Mouse (Mus musculus): ENCODE measurements at regions not wholly inside any gene's neighbourhood (a gene's known extent, or its start where the extent isn't known, plus 50 kb on each side); places are given as distances from the start of the nearest gene placed in this dataset.

DNA sequence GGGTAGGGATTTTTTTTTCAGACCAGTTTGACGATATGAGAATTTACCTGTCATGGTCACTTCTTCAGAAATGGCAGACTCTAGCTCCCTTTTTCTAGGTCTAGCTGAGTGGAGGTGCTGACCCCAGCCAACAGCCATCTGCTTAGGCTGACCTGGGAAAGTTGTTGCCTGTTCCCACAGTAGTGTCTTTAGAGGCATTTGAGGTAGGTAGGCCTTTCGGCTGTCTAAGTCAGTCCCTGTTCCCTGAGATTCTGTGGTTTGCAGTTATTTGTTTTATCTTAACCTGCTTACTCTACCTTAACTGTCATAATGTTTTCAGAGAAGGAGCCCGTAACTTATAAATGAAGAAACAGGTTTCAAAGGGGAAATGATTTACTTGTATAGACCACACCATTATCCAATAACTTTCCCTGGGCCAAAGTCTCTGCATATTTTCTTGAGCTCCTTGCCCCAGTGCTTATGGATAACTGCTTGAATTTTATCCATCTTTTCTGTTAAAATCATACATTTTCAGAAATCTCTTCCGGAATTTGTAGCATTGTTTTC is 59.8 kb upstream of the Rgmb start:
- 95% methylated on average over 4 of the region's 4 CpGs for WGBS
- Histone ChIP-seq H3K4me1 (ENCODE audit: control insufficient read depth, insufficient read depth, low read length) (no peaks in the 10 kb centered on the region), H3K4me2 (ENCODE audit: low read length) (no peak overlapping the region), H3K9me3 (ENCODE audit: control insufficient read depth, low read length) (no peaks in the 10 kb centered on the region), H3K27ac (replicated peaks; ENCODE audit: low read depth, low read length) (no peak overlapping the region), H3K36me3 (ENCODE audit: control insufficient read depth, insufficient read depth, low read length) (no peaks in the 10 kb centered on the region), H3K27me3 (ENCODE audit: control insufficient read depth, insufficient read depth, low read length) (no peaks in the 10 kb centered on the region), H3K9ac (replicated peaks; ENCODE audit: low read length) (no peak overlapping the region), H3K4me3 (replicated peaks; ENCODE audit: low read depth, low read length) (no peak overlapping the region)
- no peak for DNase-seq
- ATAC-seq (ENCODE audit: low FRiP score, low TSS enrichment) = no peak

DNA sequence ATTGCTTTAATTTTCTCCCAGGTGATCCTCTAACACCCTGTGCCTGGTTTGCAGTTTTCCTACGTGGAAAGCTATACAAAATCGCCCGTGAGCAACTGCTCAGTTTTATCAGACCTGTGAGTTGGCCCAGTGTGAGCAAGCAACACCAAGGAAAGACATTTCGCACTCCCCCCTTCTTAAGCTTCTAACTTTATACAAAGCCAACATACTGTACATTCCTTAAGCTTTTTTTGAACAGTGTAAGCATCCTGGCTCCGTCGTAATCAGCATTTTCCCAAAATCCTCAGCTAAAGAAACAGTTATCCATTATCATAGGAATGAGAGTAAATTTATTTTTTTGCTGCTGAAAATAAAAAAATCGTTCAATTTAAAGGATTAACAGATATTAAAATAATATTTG is 52.0 kb upstream of the Rgmb start:
- no peaks in the 10 kb centered on the region for H3K9me3 ChIP-seq (ENCODE audit: control insufficient read depth, low read length)
- no peaks in the 10 kb centered on the region for H3K27me3 ChIP-seq (ENCODE audit: control insufficient read depth, insufficient read depth, low read length)
- H3K4me2 ChIP-seq (ENCODE audit: low read length) = no peak overlapping the region
- H3K9ac ChIP-seq (replicated peaks; ENCODE audit: low read length) = no peak overlapping the region
- no peak overlapping the region for H3K27ac ChIP-seq (replicated peaks; ENCODE audit: low read depth, low read length)
- peaks cover 6% of the 10 kb centered on the region; the same call in 1 of the 2 replicates for H3K4me1 ChIP-seq (ENCODE audit: control insufficient read depth, insufficient read depth, low read length)
- no peaks in the 10 kb centered on the region for H3K36me3 ChIP-seq (ENCODE audit: control insufficient read depth, insufficient read depth, low read length)
- no peak overlapping the region for H3K4me3 ChIP-seq (replicated peaks; ENCODE audit: low read depth, low read length)
- ATAC-seq (ENCODE audit: low FRiP score, low TSS enrichment) = no peak
- 68% methylated on average over 7 of the region's 7 CpGs for WGBS
- DNase-seq = no peak

DNA sequence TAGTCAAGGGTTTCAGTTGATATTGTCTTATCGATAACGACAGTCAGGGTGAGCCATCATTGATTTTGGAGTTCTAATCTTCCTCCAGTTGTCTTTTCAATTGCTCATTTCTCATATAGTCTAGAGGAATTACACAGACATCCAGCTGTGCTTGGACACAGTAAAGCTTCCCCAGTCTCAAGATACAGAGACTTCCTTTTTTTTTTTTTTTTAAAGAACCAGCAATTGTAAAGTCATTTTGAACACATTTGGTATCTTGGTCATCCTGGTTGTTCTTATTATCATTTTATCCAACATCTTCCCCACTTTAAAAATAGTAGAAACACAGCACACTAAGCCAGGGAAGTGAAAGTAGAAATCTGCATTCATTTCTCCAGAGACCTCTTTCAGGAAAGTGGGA is 51.4 kb upstream of the Rgmb start:
- Histone ChIP-seq H3K9ac (replicated peaks; ENCODE audit: low read length) (no peak overlapping the region), H3K4me2 (ENCODE audit: low read length) (no peak overlapping the region), H3K36me3 (ENCODE audit: control insufficient read depth, insufficient read depth, low read length) (no peaks in the 10 kb centered on the region), H3K4me3 (replicated peaks; ENCODE audit: low read depth, low read length) (no peak overlapping the region), H3K4me1 (ENCODE audit: control insufficient read depth, insufficient read depth, low read length) (peaks cover 6% of the 10 kb centered on the region; the same call in 1 of the 2 replicates), H3K27me3 (ENCODE audit: control insufficient read depth, insufficient read depth, low read length) (no peaks in the 10 kb centered on the region), H3K27ac (replicated peaks; ENCODE audit: low read depth, low read length) (no peak overlapping the region), H3K9me3 (ENCODE audit: control insufficient read depth, low read length) (no peaks in the 10 kb centered on the region)
- ATAC-seq (ENCODE audit: low FRiP score, low TSS enrichment) = no peak
- WGBS = 84% methylated on average over 2 of the region's 2 CpGs
- DNase-seq = no peak
